ENCODE assay signal across 18 mouse cellular contexts in genomic region chr9:54645530-54645929, GRCm38 (mm10). TPM values are rescaled to one million over a fixed set of nuclear protein-coding genes. Genes with fewer than 3 reads are reported as not detected.
"Had no signal": no experiment of that assay in that cellular context is flagged by ENCODE, and none has a peak within 500 bp of the region (broad histone marks: within the 10 kb centered on the region; RNA-seq: fewer than 3 reads in every experiment).

No protein-coding gene starts in this region.

- DNase-seq: lung, adult 18-20 months; lung, embryonic 14.5 days; lung, postnatal 10 days; lung, postnatal 36 days; retina, postnatal 1 day; right cerebral cortex, adult 18-20 months; right cerebral cortex, postnatal 25 days; thymus, adult 2 months; thymus, postnatal 25 days; thymus, postnatal 4 days had no signal

- H3K27me3 ChIP-seq: midbrain, embryonic 13.5 days; midbrain, embryonic 15.5 days; neural tube, embryonic 13.5 days; neural tube, embryonic 15.5 days had no signal

- H3K4me2 ChIP-seq: liver, embryonic 12.5 days; lung, embryonic 14.5 days; midbrain, embryonic 11.5 days; midbrain, embryonic 13.5 days; midbrain, embryonic 15.5 days; neural tube, embryonic 13.5 days; neural tube, embryonic 15.5 days had no signal

- H3K4me3 ChIP-seq: liver, embryonic 12.5 days; megakaryocyte, embryonic 14.5 days; midbrain, embryonic 13.5 days; midbrain, embryonic 15.5 days; neural tube, embryonic 13.5 days; neural tube, embryonic 15.5 days had no signal

- H3K36me3 ChIP-seq: liver, embryonic 12.5 days; midbrain, embryonic 13.5 days; midbrain, embryonic 15.5 days; neural tube, embryonic 13.5 days; neural tube, embryonic 15.5 days had no signal

RNA-seq across cellular contexts. Expression of gene Acsbg1, which starts 16.1 kb away (rescaled TPM):
- polyA plus RNA-seq: macrophage had no signal
